In the genomic region with DNA sequence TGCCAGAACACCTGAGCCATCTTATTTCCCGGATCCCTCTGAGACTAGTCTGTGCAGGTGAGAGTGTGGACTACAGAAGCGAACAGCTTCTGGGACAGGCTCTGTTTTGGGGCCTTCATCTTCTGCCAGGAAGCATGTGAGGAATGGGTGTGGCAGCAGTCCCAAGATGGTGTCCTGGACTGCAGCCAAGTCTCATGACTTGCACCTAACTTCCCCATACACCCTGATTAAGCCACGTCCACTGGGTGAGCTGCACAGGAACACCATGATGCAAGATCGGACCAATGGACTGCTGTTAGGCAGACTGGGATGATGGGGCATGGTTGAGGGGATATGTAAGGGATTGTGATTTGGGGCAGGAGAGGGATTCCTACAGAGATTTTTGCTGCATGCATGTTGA, we compare ENCODE assay signal across 23 mouse cellular contexts.
DNase-seq lines count a peak whose midpoint lies in the region; ATAC-seq lines count a peak whose summit lies in the region.
"Had no signal": no experiment of that assay in that cellular context is flagged by ENCODE, and none has a peak within 500 bp of the region (broad histone marks: within the 10 kb centered on the region; RNA-seq: fewer than 3 reads in every experiment).

No protein-coding gene starts in this region.

- H3K4me2 ChIP-seq in hindbrain, embryonic 12.5 days (replicated peaks): no peak overlapping the region
- H3K4me2 ChIP-seq in hindbrain, embryonic 11.5 days (replicated peaks; ENCODE audit: low read depth, low read length): no peak overlapping the region
- H3K4me2 ChIP-seq: embryonic facial prominence, embryonic 13.5 days; embryonic facial prominence, embryonic 15.5 days; forebrain, embryonic 12.5 days had no signal

- no peaks in the 10 kb centered on the region for H3K9me3 ChIP-seq in hindbrain, embryonic 12.5 days (replicated peaks)
- no peaks in the 10 kb centered on the region for H3K9me3 ChIP-seq in hindbrain, embryonic 11.5 days (ENCODE audit: control insufficient read depth, low read length)
- H3K9me3 ChIP-seq: embryonic facial prominence, embryonic 13.5 days; embryonic facial prominence, embryonic 15.5 days; forebrain, embryonic 12.5 days had no signal

- H3K4me1 ChIP-seq in hindbrain, embryonic 12.5 days: no peaks in the 10 kb centered on the region
- H3K4me1 ChIP-seq in hindbrain, embryonic 11.5 days (replicated peaks; ENCODE audit: control insufficient read depth, insufficient read depth, low read length): no peaks in the 10 kb centered on the region
- H3K4me1 ChIP-seq: embryonic facial prominence, embryonic 13.5 days; embryonic facial prominence, embryonic 15.5 days; forebrain, embryonic 10.5 days; forebrain, embryonic 12.5 days had no signal

- H3K27ac ChIP-seq in hindbrain, embryonic 12.5 days: no peak overlapping the region
- no peak overlapping the region for H3K27ac ChIP-seq in hindbrain, embryonic 11.5 days (ENCODE audit: low read depth, low read length)
- H3K27ac ChIP-seq: embryonic facial prominence, embryonic 13.5 days; embryonic facial prominence, embryonic 15.5 days; forebrain, embryonic 10.5 days; forebrain, embryonic 12.5 days had no signal

- 0 out of 2 replicates have a peak, but pooled peaks have one; percentile 32 for ATAC-seq in hindbrain, embryonic 12.5 days (ENCODE audit: low FRiP score)
- no peak for ATAC-seq in hindbrain, embryonic 11.5 days (ENCODE audit: low FRiP score)
- ATAC-seq: forebrain, embryonic 14.5 days; forebrain, embryonic 16.5 days had no signal

- H3K27me3 ChIP-seq in hindbrain, embryonic 12.5 days: no peaks in the 10 kb centered on the region
- H3K27me3 ChIP-seq in hindbrain, embryonic 11.5 days (ENCODE audit: control insufficient read depth, insufficient read depth, low read length): no peaks in the 10 kb centered on the region
- H3K27me3 ChIP-seq: embryonic facial prominence, embryonic 13.5 days; embryonic facial prominence, embryonic 15.5 days; forebrain, embryonic 12.5 days had no signal

- WGBS in hindbrain, embryonic 12.5 days: 93% methylated on average over 4 of the region's 4 CpGs
- 87% methylated on average over 4 of the region's 4 CpGs for WGBS in hindbrain, embryonic 11.5 days

- no peak overlapping the region for H3K4me3 ChIP-seq in hindbrain, embryonic 12.5 days
- H3K4me3 ChIP-seq in hindbrain, embryonic 11.5 days (ENCODE audit: low read depth, low read length): no peak overlapping the region
- H3K4me3 ChIP-seq: embryonic facial prominence, embryonic 13.5 days; embryonic facial prominence, embryonic 15.5 days; erythroblast, embryonic 14.5 days; forebrain, embryonic 10.5 days; forebrain, embryonic 12.5 days had no signal

- H3K9ac ChIP-seq in hindbrain, embryonic 12.5 days: no peak overlapping the region
- H3K9ac ChIP-seq in hindbrain, embryonic 11.5 days (ENCODE audit: low read depth, low read length): no peak overlapping the region
- H3K9ac ChIP-seq: embryonic facial prominence, embryonic 13.5 days; embryonic facial prominence, embryonic 15.5 days; forebrain, embryonic 12.5 days had no signal

- no peak for DNase-seq in hindbrain, embryonic 11.5 days (ENCODE audit: low spot score)
- DNase-seq in 416B (ENCODE audit: low read depth) (peak; percentile 10), A20 (ENCODE audit: low read depth, low spot score) (peak; percentile 5), MEL-GATA-1-ER (ENCODE audit: extremely low read depth, low read depth) (peak; percentile 43)
- no peak for DNase-seq in ovary, postnatal 14 days (ENCODE audit: low spot score)
- no peak for DNase-seq in kidney, postnatal 25 days
- DNase-seq: adrenal gland, adult 2 months; adrenal gland, postnatal 10 days; adrenal gland, postnatal 25 days; cerebellum, adult 11 months; cerebellum, adult 18-20 months; cerebellum, adult 8-10 months; cerebellum, adult 9-11 months; cerebellum, postnatal 36 days; embryo, embryonic 11 days had no signal

- H3K36me3 ChIP-seq in hindbrain, embryonic 12.5 days: no peaks in the 10 kb centered on the region
- no peaks in the 10 kb centered on the region for H3K36me3 ChIP-seq in hindbrain, embryonic 11.5 days (ENCODE audit: control insufficient read depth, insufficient read depth, low read length)
- H3K36me3 ChIP-seq: embryonic facial prominence, embryonic 13.5 days; embryonic facial prominence, embryonic 15.5 days; forebrain, embryonic 10.5 days; forebrain, embryonic 12.5 days had no signal

Comparison
In these comparisons a context has a peak if more than half of its experiments do, and no peak if none do; other contexts are left out.
1. DNase-seq: peak in 416B (single experiment), A20 (single experiment) and MEL-GATA-1-ER (single experiment); none in hindbrain, embryonic 11.5 days (single experiment), ovary, postnatal 14 days (single experiment) and kidney, postnatal 25 days (0 of 2).